Mouse (Mus musculus) cortical plate, adult 2 months (tissue): ENCODE results near the gene Tfg.

Source experiments
- CTCF ChIP-seq: fragments of 200-500 bp; IDR thresholded peaks from 2 replicates; pipeline ENCODE4 v1.5.1; 2011; ENCODE audit warnings: mild to moderate bottlenecking, control low read depth, low read length; ENCODE audit not compliant: insufficient read depth; ENCODE audit errors: extremely low read depth
- POLR2A ChIP-seq: fragments of 200-500 bp; IDR thresholded peaks from 2 replicates; pipeline ENCODE4 v1.6.1; 2011; ENCODE audit warnings: mild to moderate bottlenecking, low read length, control low read depth; ENCODE audit not compliant: insufficient read depth; ENCODE audit errors: extremely low read depth

GRCm38 (mm10) chr16:56669520-56669919 lies 47.7 kb downstream of the Tfg start:
- TF ChIP-seq CTCF (no peak), POLR2A (no peak)
